Mouse (Mus musculus): ENCODE data around the gene Inpp5b. TPM values are rescaled to one million over a fixed set of nuclear protein-coding genes. Genes with fewer than 3 reads are reported as not detected.

Gene Inpp5b
- polyA plus RNA-seq, 1 experiment, result 27.0 TPM

DNA sequence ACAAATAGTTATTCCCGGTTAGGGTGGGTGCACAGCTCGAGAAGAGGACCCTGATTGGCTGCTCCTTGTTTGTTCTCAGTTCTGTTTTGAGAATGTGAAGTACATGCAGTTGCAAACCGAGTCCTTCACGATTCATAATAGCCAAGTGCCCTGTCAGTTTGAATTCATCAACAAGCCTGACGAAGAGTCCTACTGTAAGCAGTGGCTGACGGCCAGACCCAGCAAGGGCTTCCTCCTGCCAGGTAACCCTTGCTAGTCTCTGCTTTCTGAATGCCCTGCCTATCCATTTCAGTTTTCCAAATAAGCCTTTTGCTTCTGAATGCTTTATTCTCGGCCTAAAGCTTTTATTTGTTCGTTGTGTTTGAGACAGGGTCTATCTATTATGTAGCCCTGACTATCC, 50.5 kb downstream of the Inpp5b start:
- no peak for TF ChIP-seq CTCF (IDR thresholded peaks at IDR 0.05; ENCODE audit: low read depth, low read length)
- TF ChIP-seq EP300 (IDR thresholded peaks at IDR 0.05; ENCODE audit: insufficient read depth, low read depth, low read length), result no peak
- TF ChIP-seq POLR2A (IDR thresholded peaks at IDR 0.05; ENCODE audit: insufficient read depth, low read length), result no peak
- peaks cover 4% of the 10 kb centered on the region; the same call in 1 of the 2 replicates for H3K36me3 ChIP-seq (ENCODE audit: control insufficient read depth, insufficient read depth, low read length, poor library complexity, severe bottlenecking)
- H3K4me1 ChIP-seq (ENCODE audit: control insufficient read depth, insufficient read depth, low read length), result no peaks in the 10 kb centered on the region

DNA sequence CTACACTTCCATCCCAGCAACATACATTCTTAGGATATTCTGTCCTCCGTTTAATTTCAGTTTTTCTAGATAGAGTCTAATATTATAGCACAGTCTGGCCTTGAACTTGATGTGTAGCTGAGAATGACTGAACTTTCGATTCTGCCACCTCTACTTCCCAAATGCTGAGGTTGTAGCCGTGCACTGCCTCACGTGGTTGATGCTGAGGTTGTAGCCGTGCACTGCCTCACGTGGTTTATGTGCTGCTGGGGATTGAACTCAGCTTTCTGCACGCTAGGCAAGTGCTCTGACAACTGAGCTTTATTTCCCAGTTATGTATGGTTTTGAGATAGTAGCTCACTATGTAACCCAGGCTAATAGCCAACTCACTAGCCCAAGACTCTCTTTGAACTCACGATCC, 54.5 kb downstream of the Inpp5b start:
- Histone ChIP-seq H3K9me3 (replicated peaks; ENCODE audit: control insufficient read depth, insufficient read depth, low read length, poor library complexity, severe bottlenecking) (no peaks in the 10 kb centered on the region), H3K4me1 (ENCODE audit: control insufficient read depth, insufficient read depth, low read length) (no peaks in the 10 kb centered on the region), H3K36me3 (ENCODE audit: control insufficient read depth, insufficient read depth, low read length, poor library complexity, severe bottlenecking) (no peaks in the 10 kb centered on the region), H3K4me3 (ENCODE audit: low read depth, low read length) (no peak overlapping the region), H3K27ac (ENCODE audit: insufficient read depth, low read length) (no peak overlapping the region), H3K9ac (ENCODE audit: low read depth, poor library complexity, severe bottlenecking) (no peak overlapping the region), H3K27me3 (ENCODE audit: control insufficient read depth, insufficient read depth, low read length, poor library complexity, severe bottlenecking) (no peaks in the 10 kb centered on the region)
- no peak for TF ChIP-seq CTCF (IDR thresholded peaks at IDR 0.05; ENCODE audit: low read depth, low read length)
- no peak for TF ChIP-seq POLR2A (IDR thresholded peaks at IDR 0.05; ENCODE audit: insufficient read depth, low read length)
- TF ChIP-seq EP300 (IDR thresholded peaks at IDR 0.05; ENCODE audit: insufficient read depth, low read depth, low read length), result no peak

More for the DNA sequence above, 50.5 kb downstream of the Inpp5b start:
- Histone ChIP-seq H3K27ac (ENCODE audit: insufficient read depth, low read length) (no peak overlapping the region), H3K4me3 (ENCODE audit: low read depth, low read length) (no peak overlapping the region), H3K9me3 (replicated peaks; ENCODE audit: control insufficient read depth, insufficient read depth, low read length, poor library complexity, severe bottlenecking) (no peaks in the 10 kb centered on the region), H3K27me3 (ENCODE audit: control insufficient read depth, insufficient read depth, low read length, poor library complexity, severe bottlenecking) (no peaks in the 10 kb centered on the region), H3K9ac (ENCODE audit: low read depth, poor library complexity, severe bottlenecking) (no peak overlapping the region)

DNA sequence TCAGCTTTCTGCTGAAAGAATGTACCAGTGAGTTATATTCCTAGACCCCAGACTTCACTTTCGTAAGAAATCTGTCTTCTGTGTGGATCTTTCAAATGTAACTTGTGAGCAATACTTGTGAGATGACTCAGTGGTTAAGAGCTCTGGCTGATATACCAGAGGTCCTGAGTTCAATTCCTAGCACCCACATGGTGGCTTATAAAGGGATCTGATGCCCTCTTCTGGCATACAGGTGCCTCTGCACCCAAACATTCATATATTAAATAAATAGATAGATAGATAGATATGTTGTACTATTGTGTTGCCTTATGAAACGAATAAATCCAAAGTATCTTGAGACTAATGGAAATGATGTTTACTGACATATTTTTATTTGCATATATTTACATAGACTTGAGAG, 55.3 kb downstream of the Inpp5b start:
- H3K9ac ChIP-seq (ENCODE audit: low read depth, poor library complexity, severe bottlenecking), result no peak overlapping the region
- H3K9me3 ChIP-seq (replicated peaks; ENCODE audit: control insufficient read depth, insufficient read depth, low read length, poor library complexity, severe bottlenecking), result no peaks in the 10 kb centered on the region
- no peaks in the 10 kb centered on the region for H3K36me3 ChIP-seq (ENCODE audit: control insufficient read depth, insufficient read depth, low read length, poor library complexity, severe bottlenecking)

DNA sequence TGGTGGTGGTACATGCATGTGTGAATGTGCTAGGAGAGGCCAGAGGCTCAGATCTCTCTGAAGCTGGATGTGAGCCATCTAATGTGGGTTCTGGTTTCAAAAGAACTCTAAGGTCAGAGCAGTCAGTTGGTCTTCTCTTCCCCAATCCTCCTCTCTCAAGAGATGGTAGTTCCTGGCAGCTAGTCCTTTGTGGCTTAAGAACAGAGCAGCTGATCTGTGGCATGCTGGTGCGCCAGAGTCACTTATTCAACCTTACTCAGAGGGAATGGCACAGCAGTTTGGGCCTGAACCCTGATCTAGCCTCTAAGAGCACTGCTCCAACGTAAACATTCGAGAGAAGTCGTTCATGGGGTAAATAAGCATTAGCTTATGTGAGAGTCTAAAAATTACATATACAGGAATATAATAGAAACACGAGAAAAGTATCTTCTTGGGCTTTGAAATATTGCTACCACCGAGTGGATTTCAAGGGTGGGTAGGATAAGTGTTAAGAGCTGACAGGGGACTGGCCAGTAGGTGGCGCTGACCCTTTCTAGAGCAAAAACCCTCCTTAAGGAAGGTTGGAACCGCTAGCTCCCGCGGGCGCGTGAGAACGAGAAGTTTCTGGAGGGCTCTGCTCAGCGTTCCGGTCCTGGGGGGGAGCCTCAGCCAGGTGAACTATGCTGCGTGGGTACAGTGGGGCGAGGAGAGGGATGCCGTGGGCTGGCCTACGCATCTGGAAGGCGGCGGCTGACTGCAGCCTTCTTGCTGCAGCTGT, 60.1 kb downstream of the Inpp5b start, which contains the start of gene Mtf1:
Gene Mtf1, plus strand, starts transcription at position 553 of the 757 bp plus-strand sequence.
- peak within 1 kb of the TSS; percentile 69 for H3K27ac ChIP-seq (ENCODE audit: insufficient read depth, low read length)
- TF ChIP-seq POLR2A (IDR thresholded peaks at IDR 0.05; ENCODE audit: insufficient read depth, low read length) (no peak), CTCF (IDR thresholded peaks at IDR 0.05; ENCODE audit: low read depth, low read length) (peak; percentile 65), EP300 (IDR thresholded peaks at IDR 0.05; ENCODE audit: insufficient read depth, low read depth, low read length) (no peak)
- peak within 1 kb of the TSS; percentile 75 for H3K9ac ChIP-seq (ENCODE audit: low read depth, poor library complexity, severe bottlenecking)
- peaks cover 16% of the 10 kb centered on the region for H3K36me3 ChIP-seq (ENCODE audit: control insufficient read depth, insufficient read depth, low read length, poor library complexity, severe bottlenecking)
- no peaks in the 10 kb centered on the region for H3K27me3 ChIP-seq (ENCODE audit: control insufficient read depth, insufficient read depth, low read length, poor library complexity, severe bottlenecking)
- peak within 1 kb of the TSS; percentile 92 for H3K4me3 ChIP-seq (ENCODE audit: low read depth, low read length)
- no peaks in the 10 kb centered on the region for H3K9me3 ChIP-seq (replicated peaks; ENCODE audit: control insufficient read depth, insufficient read depth, low read length, poor library complexity, severe bottlenecking)
- no peaks in the 10 kb centered on the region for H3K4me1 ChIP-seq (ENCODE audit: control insufficient read depth, insufficient read depth, low read length)

More for the DNA sequence above, 55.3 kb downstream of the Inpp5b start:
- TF ChIP-seq POLR2A (IDR thresholded peaks at IDR 0.05; ENCODE audit: insufficient read depth, low read length), result no peak
- no peak for TF ChIP-seq EP300 (IDR thresholded peaks at IDR 0.05; ENCODE audit: insufficient read depth, low read depth, low read length)
- TF ChIP-seq CTCF (IDR thresholded peaks at IDR 0.05; ENCODE audit: low read depth, low read length), result no peak
- H3K4me3 ChIP-seq (ENCODE audit: low read depth, low read length), result no peak overlapping the region
- no peaks in the 10 kb centered on the region for H3K27me3 ChIP-seq (ENCODE audit: control insufficient read depth, insufficient read depth, low read length, poor library complexity, severe bottlenecking)
- no peak overlapping the region for H3K27ac ChIP-seq (ENCODE audit: insufficient read depth, low read length)
- H3K4me1 ChIP-seq (ENCODE audit: control insufficient read depth, insufficient read depth, low read length), result no peaks in the 10 kb centered on the region

DNA sequence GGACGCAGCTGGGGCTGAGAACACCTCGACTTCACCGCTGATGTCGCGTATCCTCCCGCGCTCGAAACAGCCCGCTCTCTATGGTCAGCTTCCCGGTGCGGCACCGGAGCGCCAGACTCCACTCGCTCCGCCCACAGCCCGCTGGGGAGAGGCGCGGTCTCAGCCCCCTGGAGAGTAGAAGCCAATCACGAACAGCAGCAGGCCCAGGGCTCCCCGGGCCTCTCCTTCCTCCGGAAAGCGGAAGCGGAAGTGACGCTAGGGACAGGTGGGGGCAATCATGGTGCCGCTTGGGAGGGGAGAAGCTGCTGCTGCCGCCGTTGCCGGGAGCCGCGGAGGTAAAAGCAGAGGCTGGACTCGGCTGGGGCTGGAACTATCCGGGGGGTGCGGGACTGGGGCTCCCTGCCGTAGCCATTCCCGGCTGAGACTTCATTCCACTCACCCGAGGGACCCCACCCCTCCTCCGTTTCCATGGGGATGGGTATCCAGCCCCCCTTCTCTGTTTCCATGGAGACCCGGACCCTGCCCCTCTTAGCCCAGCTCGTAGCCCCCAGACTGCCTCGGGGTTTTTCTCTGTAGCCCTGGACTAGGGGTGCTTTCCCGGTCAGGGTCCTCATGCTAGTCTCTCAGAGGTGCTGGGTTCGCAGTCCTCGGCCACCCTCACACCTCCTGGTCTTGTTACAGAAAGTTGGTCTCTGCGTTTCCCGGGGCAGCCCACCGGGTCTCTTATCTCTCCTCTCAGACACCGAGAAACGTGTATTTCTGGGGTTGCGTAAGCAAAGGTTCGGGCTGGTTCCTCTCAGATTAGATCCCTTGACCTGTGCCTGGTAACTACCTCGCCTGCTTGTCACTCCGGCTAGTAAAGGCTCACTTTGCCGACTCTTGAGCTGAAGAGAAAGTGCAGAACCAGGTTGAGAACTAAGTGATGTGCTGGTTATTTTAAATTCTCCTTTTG, 60.9 kb downstream of the Inpp5b start:
- Histone ChIP-seq H3K27me3 (ENCODE audit: control insufficient read depth, insufficient read depth, low read length, poor library complexity, severe bottlenecking) (no peaks in the 10 kb centered on the region), H3K27ac (ENCODE audit: insufficient read depth, low read length) (peak overlapping the region; percentile 69), H3K9ac (ENCODE audit: low read depth, poor library complexity, severe bottlenecking) (peak overlapping the region; percentile 75), H3K4me3 (ENCODE audit: low read depth, low read length) (peak overlapping the region; percentile 92), H3K36me3 (ENCODE audit: control insufficient read depth, insufficient read depth, low read length, poor library complexity, severe bottlenecking) (peaks cover 16% of the 10 kb centered on the region), H3K4me1 (ENCODE audit: control insufficient read depth, insufficient read depth, low read length) (no peaks in the 10 kb centered on the region), H3K9me3 (replicated peaks; ENCODE audit: control insufficient read depth, insufficient read depth, low read length, poor library complexity, severe bottlenecking) (no peaks in the 10 kb centered on the region)
- TF ChIP-seq EP300 (IDR thresholded peaks at IDR 0.05; ENCODE audit: insufficient read depth, low read depth, low read length) (no peak), POLR2A (IDR thresholded peaks at IDR 0.05; ENCODE audit: insufficient read depth, low read length) (no peak), CTCF (IDR thresholded peaks at IDR 0.05; ENCODE audit: low read depth, low read length) (no peak)
